Mouse (Mus musculus): ENCODE data around the gene Rxfp4. TPM values are rescaled to one million over a fixed set of nuclear protein-coding genes. Genes with fewer than 3 reads are reported as not detected.

Rxfp4 gene
- polyA plus RNA-seq, 1 experiment from 2014 or later: not detected

GRCm38 (mm10) chr3:88620992-88621536 is 31.9 kb downstream of the Rxfp4 start:
- no peaks in the 10 kb centered on the region for H3K9me3 ChIP-seq (ENCODE audit: control insufficient read depth, low read length)
- H3K36me3 ChIP-seq (ENCODE audit: control insufficient read depth, insufficient read depth, low read length): no peaks in the 10 kb centered on the region
- peaks cover 12% of the 10 kb centered on the region for H3K4me1 ChIP-seq (replicated peaks; ENCODE audit: control insufficient read depth, insufficient read depth, low read length)
- no peaks in the 10 kb centered on the region for H3K27me3 ChIP-seq (ENCODE audit: control insufficient read depth, insufficient read depth, low read length)
- DNase-seq (ENCODE audit: low spot score) (peak; percentile 84), ATAC-seq (ENCODE audit: low FRiP score) (peak; percentile 78)
- peak overlapping the region; percentile 88 for H3K27ac ChIP-seq (ENCODE audit: low read depth, low read length)
- peak overlapping the region; percentile 89 for H3K4me3 ChIP-seq (ENCODE audit: low read depth, low read length)
- H3K4me2 ChIP-seq (replicated peaks; ENCODE audit: low read depth, low read length): peak overlapping the region; percentile 82
- WGBS: under 1% methylated on average over 42 of the region's 64 CpGs
- H3K9ac ChIP-seq (ENCODE audit: low read depth, low read length): peak overlapping the region; percentile 99

- Histone ChIP-seq H3K27ac (ENCODE audit: low read depth, low read length) (peak overlapping the region; percentile 88), H3K4me1 (replicated peaks; ENCODE audit: control insufficient read depth, insufficient read depth, low read length) (peaks cover 8% of the 10 kb centered on the region; the same call in 1 of the 2 replicates), H3K27me3 (ENCODE audit: control insufficient read depth, insufficient read depth, low read length) (no peaks in the 10 kb centered on the region), H3K9ac (ENCODE audit: low read depth, low read length) (peak overlapping the region; percentile 99), H3K9me3 (ENCODE audit: control insufficient read depth, low read length) (no peaks in the 10 kb centered on the region), H3K4me3 (ENCODE audit: low read depth, low read length) (peak overlapping the region; percentile 89), H3K4me2 (replicated peaks; ENCODE audit: low read depth, low read length) (peak overlapping the region; percentile 82), H3K36me3 (ENCODE audit: control insufficient read depth, insufficient read depth, low read length) (no peaks in the 10 kb centered on the region)
- ATAC-seq (ENCODE audit: low FRiP score): peak; percentile 20
- WGBS: 12% methylated on average over 15 of the region's 15 CpGs
- no peak for DNase-seq (ENCODE audit: low spot score)
Observed at GRCm38 (mm10) chr3:88620146-88620991, 32.6 kb downstream of the Rxfp4 start.

- 45% methylated on average over 8 of the region's 9 CpGs for WGBS
- Histone ChIP-seq H3K4me3 (ENCODE audit: low read depth, low read length) (no peak overlapping the region), H3K36me3 (ENCODE audit: control insufficient read depth, insufficient read depth, low read length) (no peaks in the 10 kb centered on the region), H3K9me3 (ENCODE audit: control insufficient read depth, low read length) (no peaks in the 10 kb centered on the region), H3K27me3 (ENCODE audit: control insufficient read depth, insufficient read depth, low read length) (no peaks in the 10 kb centered on the region), H3K4me1 (replicated peaks; ENCODE audit: control insufficient read depth, insufficient read depth, low read length) (peaks cover 3% of the 10 kb centered on the region; the same call in 1 of the 2 replicates), H3K4me2 (replicated peaks; ENCODE audit: low read depth, low read length) (no peak overlapping the region), H3K27ac (ENCODE audit: low read depth, low read length) (no peak overlapping the region), H3K9ac (ENCODE audit: low read depth, low read length) (no peak overlapping the region)
- ATAC-seq (ENCODE audit: low FRiP score) (no peak), DNase-seq (ENCODE audit: low spot score) (no peak)
Observed at GRCm38 (mm10) chr3:88619113-88620097, 33.5 kb downstream of the Rxfp4 start.

- Histone ChIP-seq H3K4me1 (replicated peaks; ENCODE audit: control insufficient read depth, insufficient read depth, low read length) (no peaks in the 10 kb centered on the region), H3K4me3 (ENCODE audit: low read depth, low read length) (no peak overlapping the region)
Observed at GRCm38 (mm10) chr3:88618074-88618871, 34.7 kb downstream of the Rxfp4 start.

GRCm38 (mm10) chr3:88616951-88617500 is 35.9 kb downstream of the Rxfp4 start:
- H3K4me2 ChIP-seq (replicated peaks; ENCODE audit: low read depth, low read length): no peak overlapping the region
- no peak overlapping the region for H3K9ac ChIP-seq (ENCODE audit: low read depth, low read length)
- H3K4me3 ChIP-seq (ENCODE audit: low read depth, low read length): no peak overlapping the region
- no peaks in the 10 kb centered on the region for H3K4me1 ChIP-seq (replicated peaks; ENCODE audit: control insufficient read depth, insufficient read depth, low read length)
- no peak for ATAC-seq (ENCODE audit: low FRiP score)
- H3K9me3 ChIP-seq (ENCODE audit: control insufficient read depth, low read length): no peaks in the 10 kb centered on the region
- DNase-seq (ENCODE audit: low spot score): no peak
- H3K27me3 ChIP-seq (ENCODE audit: control insufficient read depth, insufficient read depth, low read length): no peaks in the 10 kb centered on the region
- H3K27ac ChIP-seq (ENCODE audit: low read depth, low read length): no peak overlapping the region
- WGBS: 83% methylated on average over 3 of the region's 3 CpGs
- no peaks in the 10 kb centered on the region for H3K36me3 ChIP-seq (ENCODE audit: control insufficient read depth, insufficient read depth, low read length)

More at GRCm38 (mm10) chr3:88618074-88618871, 34.7 kb downstream of the Rxfp4 start:
- Histone ChIP-seq H3K36me3 (ENCODE audit: control insufficient read depth, insufficient read depth, low read length) (no peaks in the 10 kb centered on the region), H3K4me2 (replicated peaks; ENCODE audit: low read depth, low read length) (no peak overlapping the region), H3K27me3 (ENCODE audit: control insufficient read depth, insufficient read depth, low read length) (no peaks in the 10 kb centered on the region), H3K9ac (ENCODE audit: low read depth, low read length) (no peak overlapping the region), H3K27ac (ENCODE audit: low read depth, low read length) (no peak overlapping the region), H3K9me3 (ENCODE audit: control insufficient read depth, low read length) (no peaks in the 10 kb centered on the region)
- DNase-seq (ENCODE audit: low spot score): no peak
- 77% methylated on average over 8 of the region's 8 CpGs for WGBS
- ATAC-seq (ENCODE audit: low FRiP score): no peak

GRCm38 (mm10) chr3:88615902-88616391 is 37.0 kb downstream of the Rxfp4 start:
- Histone ChIP-seq H3K9me3 (ENCODE audit: control insufficient read depth, low read length) (no peaks in the 10 kb centered on the region), H3K4me1 (replicated peaks; ENCODE audit: control insufficient read depth, insufficient read depth, low read length) (no peaks in the 10 kb centered on the region), H3K4me3 (ENCODE audit: low read depth, low read length) (no peak overlapping the region), H3K9ac (ENCODE audit: low read depth, low read length) (no peak overlapping the region), H3K4me2 (replicated peaks; ENCODE audit: low read depth, low read length) (no peak overlapping the region), H3K27ac (ENCODE audit: low read depth, low read length) (no peak overlapping the region), H3K27me3 (ENCODE audit: control insufficient read depth, insufficient read depth, low read length) (no peaks in the 10 kb centered on the region), H3K36me3 (ENCODE audit: control insufficient read depth, insufficient read depth, low read length) (no peaks in the 10 kb centered on the region)
- DNase-seq (ENCODE audit: low spot score): no peak
- ATAC-seq (ENCODE audit: low FRiP score): no peak
- WGBS: 50% methylated on average over 9 of the region's 9 CpGs

- 64% methylated on average over 5 of the region's 5 CpGs for WGBS
- no peak overlapping the region for H3K9ac ChIP-seq (ENCODE audit: low read depth, low read length)
- no peak for ATAC-seq (ENCODE audit: low FRiP score)
- no peak overlapping the region for H3K4me3 ChIP-seq (ENCODE audit: low read depth, low read length)
- DNase-seq (ENCODE audit: low spot score): no peak
- H3K4me2 ChIP-seq (replicated peaks; ENCODE audit: low read depth, low read length): no peak overlapping the region
- no peaks in the 10 kb centered on the region for H3K4me1 ChIP-seq (replicated peaks; ENCODE audit: control insufficient read depth, insufficient read depth, low read length)
- H3K27me3 ChIP-seq (ENCODE audit: control insufficient read depth, insufficient read depth, low read length): no peaks in the 10 kb centered on the region
- no peaks in the 10 kb centered on the region for H3K9me3 ChIP-seq (ENCODE audit: control insufficient read depth, low read length)
- H3K27ac ChIP-seq (ENCODE audit: low read depth, low read length): no peak overlapping the region
- no peaks in the 10 kb centered on the region for H3K36me3 ChIP-seq (ENCODE audit: control insufficient read depth, insufficient read depth, low read length)
Observed at GRCm38 (mm10) chr3:88615117-88615516, 37.8 kb downstream of the Rxfp4 start.
